Mouse (Mus musculus) hindbrain, embryonic 12.5 days (tissue): ENCODE data around the gene Irf8. TPM values are rescaled to one million over a fixed set of nuclear protein-coding genes. Genes with fewer than 3 reads are reported as not detected.
"Not testable (repeated sequence)": the region's sequence is repeated elsewhere in the genome, so short reads cannot be mapped to it uniquely, and the experiment has no call there.

Source experiments
- ATAC-seq: fragments of 200-750 bp; cut with Nextera tagmentation; 2 replicates; pipeline ENCODE4 v1.8.0; 2017; ENCODE audit warnings: moderate TSS enrichment; ENCODE audit not compliant: low FRiP score
- H3K27ac ChIP-seq: fragments of 300-500 bp; sonication (generic); 2 replicates; pipeline ENCODE4 v1.5.1; 2016; ENCODE audit warnings: mild to moderate bottlenecking
- H3K27me3 ChIP-seq: fragments of 300-500 bp; sonication (generic); 2 replicates; pipeline ENCODE4 v1.6.1; 2016; ENCODE audit warnings: mild to moderate bottlenecking
- H3K36me3 ChIP-seq: fragments of 300-500 bp; sonication (generic); 2 replicates; pipeline ENCODE4 v1.6.1; 2016; ENCODE audit warnings: mild to moderate bottlenecking
- H3K4me1 ChIP-seq: fragments of 300-500 bp; sonication (generic); 2 replicates; pipeline ENCODE4 v1.6.1; 2016
- H3K4me2 ChIP-seq: fragments of 300-500 bp; sonication (generic); replicated peaks from 2 replicates; pipeline ENCODE4 v1.6.1; 2016; ENCODE audit warnings: mild to moderate bottlenecking
- H3K4me3 ChIP-seq: fragments of 300-500 bp; sonication (generic); 2 replicates; pipeline ENCODE4 v1.5.1; 2016; ENCODE audit warnings: mild to moderate bottlenecking
- H3K9ac ChIP-seq: fragments of 300-500 bp; sonication (generic); 2 replicates; pipeline ENCODE4 v1.6.1; 2016; ENCODE audit warnings: mild to moderate bottlenecking, moderate library complexity
- H3K9me3 ChIP-seq: fragments of 300-500 bp; sonication (generic); replicated peaks from 2 replicates; pipeline ENCODE4 v1.6.1; 2016; ENCODE audit warnings: mild to moderate bottlenecking
- WGBS: fragments of 180-500 bp; shearing (Covaris S2); methylation state at CpG from one replicate; pipeline ENCODE4 v1.1.7; 2016; 5-methylcytosine and 5-hydroxymethylcytosine counted together
- polyA plus RNA-seq: library from polyadenylated mRNA; unstranded; fragments of >200 nt; fragmentation: Nextera tagmentation; extraction: Ambion mirVana; gene quantifications from 2 replicates; pipeline ENCODE4 v1.2.1, GENCODE M21; 2016

The Irf8 gene
- polyA plus RNA-seq, 1 experiment from 2014 or later = 3.7 TPM

- Histone ChIP-seq H3K27ac (no peak overlapping the region), H3K36me3 (no peaks in the 10 kb centered on the region), H3K4me3 (no peak overlapping the region), H3K4me1 (no peaks in the 10 kb centered on the region), H3K4me2 (no peak overlapping the region), H3K27me3 (no peaks in the 10 kb centered on the region; the same call in 1 of the 2 replicates), H3K9ac (no peak overlapping the region), H3K9me3 (no peaks in the 10 kb centered on the region)
- 73% methylated on average over 4 of the region's 4 CpGs for WGBS
- no peak for ATAC-seq
Measured at GRCm38 (mm10) chr8:120786753-120787152, 50.6 kb downstream of the Irf8 start.

- 47% methylated on average over 5 of the region's 5 CpGs for WGBS
- Histone ChIP-seq H3K9me3 (no peaks in the 10 kb centered on the region), H3K4me2 (no peak overlapping the region)
Measured at GRCm38 (mm10) chr8:120787631-120788030, 51.5 kb downstream of the Irf8 start.

GRCm38 (mm10) chr8:120792710-120793109 lies 56.6 kb downstream of the Irf8 start:
- 91% methylated on average over 15 of the region's 15 CpGs for WGBS
- H3K4me1 ChIP-seq = no peaks in the 10 kb centered on the region
- H3K4me3 ChIP-seq = no peak overlapping the region
- no peaks in the 10 kb centered on the region for H3K9me3 ChIP-seq
- H3K4me2 ChIP-seq = no peak overlapping the region
- no peak for ATAC-seq
- H3K9ac ChIP-seq = no peak overlapping the region
- no peak overlapping the region for H3K27ac ChIP-seq
- H3K27me3 ChIP-seq = peaks cover 4% of the 10 kb centered on the region
- H3K36me3 ChIP-seq = no peaks in the 10 kb centered on the region

More at GRCm38 (mm10) chr8:120787631-120788030, 51.5 kb downstream of the Irf8 start:
- no peak overlapping the region for H3K27ac ChIP-seq
- H3K4me1 ChIP-seq = no peaks in the 10 kb centered on the region
- no peak for ATAC-seq
- H3K36me3 ChIP-seq = no peaks in the 10 kb centered on the region
- no peak overlapping the region for H3K9ac ChIP-seq
- H3K4me3 ChIP-seq = no peak overlapping the region
- no peaks in the 10 kb centered on the region; the same call in 1 of the 2 replicates for H3K27me3 ChIP-seq

- H3K4me3 ChIP-seq = no peak overlapping the region
- no peaks in the 10 kb centered on the region for H3K9me3 ChIP-seq
- H3K9ac ChIP-seq = no peak overlapping the region
- H3K4me1 ChIP-seq = no peaks in the 10 kb centered on the region
- WGBS = 32% methylated on average over 9 of the region's 9 CpGs
- no peaks in the 10 kb centered on the region for H3K36me3 ChIP-seq
- ATAC-seq = peak; percentile 60
- peaks cover 17% of the 10 kb centered on the region for H3K27me3 ChIP-seq
- H3K4me2 ChIP-seq = no peak overlapping the region
- no peak overlapping the region for H3K27ac ChIP-seq
Measured at GRCm38 (mm10) chr8:120795944-120796635, 59.9 kb downstream of the Irf8 start.

GRCm38 (mm10) chr8:120797019-120797727 lies 61.0 kb downstream of the Irf8 start:
- Histone ChIP-seq H3K27ac (no peak overlapping the region), H3K4me3 (no peak overlapping the region), H3K9ac (no peak overlapping the region), H3K9me3 (no peaks in the 10 kb centered on the region), H3K27me3 (peaks cover 28% of the 10 kb centered on the region), H3K36me3 (no peaks in the 10 kb centered on the region), H3K4me1 (no peaks in the 10 kb centered on the region), H3K4me2 (no peak overlapping the region)
- ATAC-seq = no peak
- WGBS = 80% methylated on average over 9 of the region's 9 CpGs

GRCm38 (mm10) chr8:120800308-120800865 lies 64.2 kb downstream of the Irf8 start:
- no peak overlapping the region for H3K4me3 ChIP-seq
- peaks cover 28% of the 10 kb centered on the region for H3K27me3 ChIP-seq
- 0 out of 2 replicates have a peak, but pooled peaks have one; percentile 44 for ATAC-seq
- no peaks in the 10 kb centered on the region for H3K9me3 ChIP-seq
- 7% methylated on average over 17 of the region's 17 CpGs for WGBS
- peak overlapping the region; percentile 37 for H3K4me2 ChIP-seq
- H3K36me3 ChIP-seq = no peaks in the 10 kb centered on the region
- H3K9ac ChIP-seq = peak overlapping the region; percentile 29; the same call in 1 of the 2 replicates
- H3K4me1 ChIP-seq = no peaks in the 10 kb centered on the region
- no peak overlapping the region for H3K27ac ChIP-seq

GRCm38 (mm10) chr8:120803661-120804375 lies 67.7 kb downstream of the Irf8 start:
- H3K4me1 ChIP-seq, ATAC-seq, H3K36me3 ChIP-seq, H3K4me3 ChIP-seq, H3K27ac ChIP-seq, H3K9ac ChIP-seq, H3K9me3 ChIP-seq, H3K4me2 ChIP-seq: not testable (repeated sequence)
- H3K27me3 ChIP-seq = peaks cover 20% of the 10 kb centered on the region
- WGBS = 57% methylated on average over 6 of the region's 6 CpGs

- Histone ChIP-seq H3K27ac (no peak overlapping the region), H3K9ac (no peak overlapping the region), H3K4me2 (no peak overlapping the region), H3K4me1 (0 out of 2 replicates have a peak, but pooled peaks cover 3% of the 10 kb centered on the region), H3K4me3 (no peak overlapping the region), H3K27me3 (peaks cover 20% of the 10 kb centered on the region), H3K36me3 (no peaks in the 10 kb centered on the region), H3K9me3 (no peaks in the 10 kb centered on the region)
- 75% methylated on average over 3 of the region's 3 CpGs for WGBS
- ATAC-seq = no peak
Measured at GRCm38 (mm10) chr8:120804741-120805140, 68.6 kb downstream of the Irf8 start.

Other genes starting within 250 kb of the Irf8 start
- 49.6 and 65.3 TPM in 2 replicates for gene Gins2, start 147.1 kb upstream of the Irf8 start, polyA plus RNA-seq
- gene 1190005I06Rik, start 88.7 kb upstream of the Irf8 start, polyA plus RNA-seq = 6.9 and 7.2 TPM in 2 replicates
- gene Gm27021, start 68.3 kb upstream of the Irf8 start, polyA plus RNA-seq = 4.9 and 5.5 TPM in 2 replicates
- gene Cox4i1, start 68.1 kb upstream of the Irf8 start, polyA plus RNA-seq = 876 and 921 TPM in 2 replicates
- gene Emc8, start 67.8 kb upstream of the Irf8 start, polyA plus RNA-seq = 181 and 194 TPM in 2 replicates